Mouse (Mus musculus) heart, postnatal 36 days (tissue): ENCODE results near the gene Megf11. TPM values are rescaled to one million over a fixed set of nuclear protein-coding genes. Genes with fewer than 3 reads are reported as not detected.

Source experiments
- DNase-seq, 2 experiments: peaks; one replicate each; pipeline ENCODE4 v3.0.0; 2021 to 2022
- intact Hi-C: fragments of 180-260 bp; cut with DNase I; formaldehyde crosslinking; loops from one replicate; pipeline ENCODE4 v1.15.1; 2025
- total RNA-seq, 2 experiments: library from RNA; stranded (reverse); gene quantifications; 2 replicates each; pipeline ENCODE4 v1.2.3; 2021

Gene Megf11
- total RNA-seq, 2 experiments from 2014 or later: 1.6 to 4.6 TPM

- no peak for DNase-seq
- intact Hi-C loops: no loop called here
Observed at GRCm38 (mm10) chr9:64553441-64553840, 168.0 kb downstream of the Megf11 start.

- intact Hi-C loops: no loop called here
- no peak for DNase-seq
Observed at GRCm38 (mm10) chr9:64555620-64556019, 170.2 kb downstream of the Megf11 start.

GRCm38 (mm10) chr9:64557110-64557745 lies 171.8 kb downstream of the Megf11 start:
- no peak for DNase-seq
- intact Hi-C loops: no loop called here

- DNase-seq: no peak
- intact Hi-C loops: no loop called here
Observed at GRCm38 (mm10) chr9:64557846-64558530, 172.6 kb downstream of the Megf11 start.

- no peak for DNase-seq
- intact Hi-C loops: no loop called here
Observed at GRCm38 (mm10) chr9:64564315-64564767, 178.9 kb downstream of the Megf11 start.

- intact Hi-C loops: no loop called here
- no peak for DNase-seq
Observed at GRCm38 (mm10) chr9:64565915-64566314, 180.5 kb downstream of the Megf11 start.

- intact Hi-C loops: no loop called here
- no peak for DNase-seq
Observed at GRCm38 (mm10) chr9:64566376-64566775, 180.9 kb downstream of the Megf11 start.

GRCm38 (mm10) chr9:64567482-64567881 lies 182.1 kb downstream of the Megf11 start:
- intact Hi-C loops: no loop called here
- no peak for DNase-seq

- intact Hi-C loops: no loop called here
- DNase-seq: no peak
Observed at GRCm38 (mm10) chr9:64568467-64569260, 183.2 kb downstream of the Megf11 start.

- intact Hi-C loops: no loop called here
- no peak for DNase-seq
Observed at GRCm38 (mm10) chr9:64570448-64570847, 185.0 kb downstream of the Megf11 start.

- intact Hi-C loops: no loop called here
- no peak for DNase-seq
Observed at GRCm38 (mm10) chr9:64571091-64571490, 185.7 kb downstream of the Megf11 start.

GRCm38 (mm10) chr9:64572629-64573190 lies 187.3 kb downstream of the Megf11 start:
- intact Hi-C loops: no loop called here
- DNase-seq: peak in 1 of 2 experiments; percentile 10

- intact Hi-C loops: no loop called here
- DNase-seq: no peak
Observed at GRCm38 (mm10) chr9:64575658-64576057, 190.2 kb downstream of the Megf11 start.

- intact Hi-C loops: no loop called here
- no peak for DNase-seq
Observed at GRCm38 (mm10) chr9:64576143-64576878, 190.9 kb downstream of the Megf11 start.

- intact Hi-C loops: no loop called here
- no peak for DNase-seq
Observed at GRCm38 (mm10) chr9:64577156-64577555, 191.7 kb downstream of the Megf11 start.

- intact Hi-C loops: no loop called here
- no peak for DNase-seq
Observed at GRCm38 (mm10) chr9:64578014-64578413, 192.6 kb downstream of the Megf11 start.

- intact Hi-C loops: no loop called here
- DNase-seq: no peak
Observed at GRCm38 (mm10) chr9:64579306-64579705, 193.9 kb downstream of the Megf11 start.

- DNase-seq: no peak
- intact Hi-C loops: no loop called here
Observed at GRCm38 (mm10) chr9:64586292-64586691, 200.9 kb downstream of the Megf11 start.

- no peak for DNase-seq
Observed at GRCm38 (mm10) chr9:64587991-64588390, 202.6 kb downstream of the Megf11 start.

GRCm38 (mm10) chr9:64590634-64591041 lies 205.2 kb downstream of the Megf11 start:
- intact Hi-C loops: no loop called here
- peak; percentile 28 to 34 for DNase-seq

More at GRCm38 (mm10) chr9:64587991-64588390, 202.6 kb downstream of the Megf11 start:
- intact Hi-C loops: no loop called here
